Mouse (Mus musculus): ENCODE results near the gene Ifnar2. TPM values are rescaled to one million over a fixed set of nuclear protein-coding genes. Genes with fewer than 3 reads are reported as not detected.

The Ifnar2 gene
- polyA plus RNA-seq, 1 experiment from 2014 or later, result 52.5 TPM

DNA sequence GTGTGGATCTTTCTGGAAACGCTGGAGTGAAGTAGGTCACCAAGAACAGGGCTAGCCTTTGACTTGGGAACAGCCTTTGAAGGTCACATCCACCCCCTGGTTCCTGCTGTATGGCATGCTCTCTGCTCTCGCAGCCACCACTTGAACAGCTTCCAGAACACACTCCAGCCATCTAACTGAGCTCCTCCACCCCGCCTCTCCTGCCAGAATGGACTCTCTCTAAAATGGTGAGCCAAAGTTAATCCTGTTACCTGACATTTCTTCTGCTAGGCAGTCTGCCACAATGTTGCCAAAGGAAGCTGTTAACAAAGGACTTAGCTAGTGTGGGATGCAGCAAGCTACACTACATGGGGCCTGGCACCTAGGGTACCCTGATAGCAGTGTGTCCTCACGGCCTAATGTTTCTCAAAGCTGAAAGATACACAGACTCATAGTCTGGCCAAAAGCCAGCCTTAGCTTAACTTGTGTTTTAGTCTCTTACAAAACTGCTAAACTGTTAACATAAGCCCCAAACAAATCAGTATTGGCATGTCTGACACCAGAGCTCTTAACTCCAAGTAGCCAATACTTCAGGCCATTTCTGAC is 22.3 kb downstream of the Ifnar2 start:
- peak overlapping the region; percentile 67 for H3K27ac ChIP-seq
- H3K4me1 ChIP-seq (replicated peaks), result peaks cover 8% of the 10 kb centered on the region
- no peak overlapping the region for H3K4me2 ChIP-seq
- no peak overlapping the region for H3K4me3 ChIP-seq
- H3K36me3 ChIP-seq, result peaks cover 36% of the 10 kb centered on the region
- no peak; the same call in 1 of the 2 replicates for ATAC-seq (replicated peaks; ENCODE audit: insufficient number of reproducible peaks, insufficient read depth, low FRiP score, low read depth)
- no peaks in the 10 kb centered on the region for H3K27me3 ChIP-seq
- 44% methylated on average over 4 of the region's 4 CpGs for WGBS
- H3K9ac ChIP-seq, result no peak overlapping the region
- no peaks in the 10 kb centered on the region for H3K9me3 ChIP-seq (replicated peaks)

DNA sequence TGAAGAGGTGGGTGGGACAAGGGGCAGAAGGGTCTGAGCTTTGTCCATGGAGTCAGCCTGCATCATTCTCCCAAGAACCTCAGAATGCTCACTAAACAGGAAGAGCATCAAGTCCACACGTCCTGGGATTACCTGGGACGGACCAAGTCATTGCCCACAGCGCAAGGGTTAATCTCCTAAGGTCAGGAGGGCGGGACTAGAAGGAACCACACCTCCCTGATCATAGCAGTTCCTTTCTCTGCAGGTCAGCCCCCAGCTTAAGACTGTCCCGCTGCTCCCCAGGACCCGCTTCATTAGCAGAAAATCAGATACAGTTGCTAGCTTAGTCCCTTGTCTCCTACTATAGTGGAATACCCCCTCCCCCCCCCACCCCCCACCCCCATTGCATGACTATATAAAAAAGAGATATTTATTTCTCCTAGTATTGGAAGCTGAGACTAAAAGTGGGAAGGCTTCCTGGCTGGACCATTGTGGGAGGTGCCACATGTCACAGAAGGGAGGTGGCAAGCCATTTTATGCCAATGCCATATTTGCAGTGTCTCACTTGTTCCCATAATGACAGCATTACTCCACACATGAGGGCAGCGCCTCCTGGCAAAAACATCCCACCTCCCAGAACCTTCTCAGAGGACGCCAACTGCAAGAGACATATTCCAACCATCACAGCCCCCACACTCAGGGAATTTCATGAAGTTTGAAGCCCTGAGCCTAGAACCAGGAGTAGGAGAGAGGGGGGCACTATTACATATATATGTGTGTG is 23.2 kb downstream of the Ifnar2 start:
- Histone ChIP-seq H3K36me3 (peaks cover 38% of the 10 kb centered on the region), H3K4me3 (no peak overlapping the region), H3K4me2 (no peak overlapping the region), H3K27me3 (no peaks in the 10 kb centered on the region), H3K4me1 (replicated peaks) (peaks cover 8% of the 10 kb centered on the region), H3K9me3 (replicated peaks) (no peaks in the 10 kb centered on the region), H3K9ac (no peak overlapping the region), H3K27ac (no peak overlapping the region)
- ATAC-seq (replicated peaks; ENCODE audit: insufficient number of reproducible peaks, insufficient read depth, low FRiP score, low read depth), result no peak
- WGBS, result 68% methylated on average over 8 of the region's 8 CpGs

DNA sequence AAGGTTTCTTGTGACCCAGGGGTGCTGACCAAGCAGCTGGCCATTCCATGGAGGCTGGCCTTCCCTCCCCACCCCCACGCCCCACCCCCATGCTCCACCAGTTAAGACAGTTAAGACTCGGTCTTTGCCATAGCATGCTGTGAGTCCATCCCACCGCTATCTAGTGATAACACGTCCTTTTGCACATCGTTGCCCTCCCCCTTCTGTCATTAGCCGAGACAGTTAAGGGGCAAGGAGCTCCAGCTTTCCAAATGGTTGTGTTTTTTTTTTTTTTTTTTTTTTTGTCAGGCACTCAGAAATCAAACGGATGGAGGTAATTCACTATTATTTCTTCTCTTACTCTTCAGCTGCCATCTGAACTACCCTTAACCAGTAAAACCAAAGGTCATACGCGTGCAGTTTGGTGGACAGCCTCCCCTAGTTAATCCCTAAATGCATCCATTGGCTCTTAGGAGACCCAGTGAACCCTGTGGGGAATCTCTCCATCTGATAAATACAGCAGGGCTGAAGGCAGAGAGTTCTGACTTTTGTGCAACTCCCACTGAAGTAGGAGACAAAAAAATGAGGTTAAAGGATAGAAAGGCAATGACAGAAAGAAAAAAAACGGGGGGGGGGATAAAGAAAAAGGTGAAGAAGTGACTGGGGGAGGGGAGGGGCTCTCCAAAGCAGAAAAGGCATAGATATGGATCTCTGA is 24.4 kb downstream of the Ifnar2 start:
- peaks cover 8% of the 10 kb centered on the region for H3K4me1 ChIP-seq (replicated peaks)
- no peak for ATAC-seq (replicated peaks; ENCODE audit: insufficient number of reproducible peaks, insufficient read depth, low FRiP score, low read depth)
- no peak overlapping the region for H3K27ac ChIP-seq
- no peaks in the 10 kb centered on the region for H3K9me3 ChIP-seq (replicated peaks)
- H3K27me3 ChIP-seq, result no peaks in the 10 kb centered on the region
- H3K4me2 ChIP-seq, result no peak overlapping the region
- peaks cover 33% of the 10 kb centered on the region for H3K36me3 ChIP-seq
- no peak overlapping the region for H3K4me3 ChIP-seq
- H3K9ac ChIP-seq, result no peak overlapping the region
- WGBS, result 43% methylated on average over 10 of the region's 10 CpGs

DNA sequence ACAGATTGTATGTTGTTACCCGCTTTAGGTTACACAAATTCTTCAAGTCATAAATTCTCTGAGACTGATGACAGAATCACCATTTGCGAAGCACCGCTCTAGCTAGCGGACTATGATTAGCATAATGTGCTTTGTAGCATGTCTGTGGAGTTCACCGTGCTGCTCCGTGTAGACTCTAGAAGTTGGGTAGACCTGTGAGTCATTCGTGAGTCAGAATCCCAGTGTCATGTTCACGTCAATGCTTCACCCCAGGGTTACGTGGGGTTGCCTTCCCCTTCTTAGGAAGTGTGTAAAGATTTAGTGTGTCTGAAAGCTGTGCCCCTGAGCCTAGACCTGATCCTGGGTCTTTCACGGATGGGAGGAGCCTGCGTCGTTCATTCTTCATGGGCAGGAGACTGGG is 25.4 kb downstream of the Ifnar2 start:
- no peak overlapping the region for H3K4me2 ChIP-seq
- no peak overlapping the region for H3K27ac ChIP-seq
- H3K9me3 ChIP-seq (replicated peaks), result no peaks in the 10 kb centered on the region
- peaks cover 24% of the 10 kb centered on the region for H3K36me3 ChIP-seq
- H3K4me3 ChIP-seq, result no peak overlapping the region
- ATAC-seq (replicated peaks; ENCODE audit: insufficient number of reproducible peaks, insufficient read depth, low FRiP score, low read depth), result no peak
- H3K4me1 ChIP-seq (replicated peaks), result peaks cover 8% of the 10 kb centered on the region
- H3K27me3 ChIP-seq, result no peaks in the 10 kb centered on the region
- 93% methylated on average over 12 of the region's 12 CpGs for WGBS
- no peak overlapping the region for H3K9ac ChIP-seq

DNA sequence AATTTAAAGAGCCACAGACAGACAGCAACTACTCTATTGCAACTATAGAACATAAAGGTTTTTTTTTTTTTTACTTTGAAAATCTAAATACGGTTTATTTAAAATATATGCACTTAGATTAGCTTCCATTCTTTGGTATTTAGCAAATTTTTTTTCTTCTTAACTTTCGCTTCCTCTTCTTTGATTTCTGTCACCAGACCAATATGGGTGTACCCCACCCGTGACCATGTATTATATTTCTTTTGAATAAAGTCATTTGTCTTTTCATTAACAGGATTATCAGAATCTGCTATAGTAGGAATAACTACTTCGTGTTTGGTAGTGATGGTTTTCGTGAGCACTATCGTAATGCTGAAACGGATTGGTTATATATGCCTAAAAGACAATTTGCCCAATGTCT is 26.4 kb downstream of the Ifnar2 start:
- H3K36me3 ChIP-seq, result peaks cover 15% of the 10 kb centered on the region; the same call in 1 of the 2 replicates
- WGBS, result 91% methylated on average over 7 of the region's 7 CpGs

DNA sequence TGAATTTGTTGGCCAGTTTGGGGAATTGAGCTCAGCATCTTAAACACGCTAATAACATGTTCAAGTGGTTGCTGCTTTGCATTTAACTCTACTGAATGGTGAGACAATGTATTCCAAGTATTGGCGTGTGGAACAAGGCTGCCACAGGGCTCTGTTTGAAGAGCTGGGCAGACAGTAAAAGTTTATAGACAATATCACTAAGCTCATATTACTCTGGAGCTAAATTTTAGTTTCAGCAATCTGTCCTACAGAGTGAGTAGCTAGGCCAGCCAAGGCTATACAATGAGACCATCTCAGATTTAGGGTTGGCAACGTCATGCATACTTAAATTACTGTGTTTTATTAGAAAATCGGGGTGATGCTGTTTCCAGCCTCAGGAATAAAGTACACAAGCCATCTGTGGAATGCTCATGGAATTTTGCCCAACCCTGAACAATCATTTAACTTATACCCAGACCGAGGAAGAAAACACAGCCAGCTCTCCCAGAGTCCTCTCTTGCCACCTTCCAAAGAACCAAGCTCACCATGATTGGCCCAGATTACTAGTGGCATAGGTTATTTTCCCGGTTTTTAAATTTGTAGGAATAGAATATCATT is 29.1 kb downstream of the Ifnar2 start:
- Histone ChIP-seq H3K27ac (no peak overlapping the region), H3K4me3 (no peak overlapping the region), H3K9ac (no peak overlapping the region), H3K9me3 (replicated peaks) (no peaks in the 10 kb centered on the region), H3K27me3 (no peaks in the 10 kb centered on the region), H3K4me1 (replicated peaks) (peaks cover 5% of the 10 kb centered on the region), H3K4me2 (no peak overlapping the region), H3K36me3 (0 out of 2 replicates have a peak, but pooled peaks cover 5% of the 10 kb centered on the region)
- no peak for ATAC-seq (replicated peaks; ENCODE audit: insufficient number of reproducible peaks, insufficient read depth, low FRiP score, low read depth)
- WGBS, result 80% methylated on average over 6 of the region's 6 CpGs

More for the DNA sequence above, 26.4 kb downstream of the Ifnar2 start:
- Histone ChIP-seq H3K4me2 (no peak overlapping the region), H3K27ac (no peak overlapping the region), H3K4me1 (replicated peaks) (peaks cover 8% of the 10 kb centered on the region), H3K9me3 (replicated peaks) (no peaks in the 10 kb centered on the region), H3K27me3 (no peaks in the 10 kb centered on the region), H3K4me3 (no peak overlapping the region), H3K9ac (no peak overlapping the region)
- no peak for ATAC-seq (replicated peaks; ENCODE audit: insufficient number of reproducible peaks, insufficient read depth, low FRiP score, low read depth)

DNA sequence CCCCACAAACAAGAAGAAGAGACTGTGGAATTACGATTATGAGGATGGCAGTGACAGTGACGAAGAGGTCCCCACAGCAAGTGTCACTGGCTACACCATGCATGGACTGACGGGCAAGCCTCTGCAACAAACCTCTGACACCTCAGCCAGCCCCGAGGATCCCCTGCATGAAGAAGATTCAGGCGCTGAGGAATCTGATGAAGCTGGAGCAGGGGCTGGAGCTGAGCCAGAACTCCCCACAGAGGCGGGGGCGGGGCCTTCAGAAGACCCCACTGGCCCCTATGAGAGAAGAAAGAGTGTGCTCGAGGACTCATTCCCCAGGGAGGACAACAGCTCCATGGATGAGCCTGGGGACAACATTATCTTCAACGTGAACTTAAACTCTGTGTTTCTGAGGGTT is 31.2 kb downstream of the Ifnar2 start:
- Histone ChIP-seq H3K27ac (no peak overlapping the region), H3K9me3 (replicated peaks) (no peaks in the 10 kb centered on the region), H3K4me2 (no peak overlapping the region), H3K36me3 (0 out of 2 replicates have a peak, but pooled peaks cover 5% of the 10 kb centered on the region), H3K9ac (no peak overlapping the region), H3K27me3 (no peaks in the 10 kb centered on the region), H3K4me3 (no peak overlapping the region), H3K4me1 (replicated peaks) (peaks cover 20% of the 10 kb centered on the region)
- WGBS, result 61% methylated on average over 9 of the region's 9 CpGs
- no peak for ATAC-seq (replicated peaks; ENCODE audit: insufficient number of reproducible peaks, insufficient read depth, low FRiP score, low read depth)

DNA sequence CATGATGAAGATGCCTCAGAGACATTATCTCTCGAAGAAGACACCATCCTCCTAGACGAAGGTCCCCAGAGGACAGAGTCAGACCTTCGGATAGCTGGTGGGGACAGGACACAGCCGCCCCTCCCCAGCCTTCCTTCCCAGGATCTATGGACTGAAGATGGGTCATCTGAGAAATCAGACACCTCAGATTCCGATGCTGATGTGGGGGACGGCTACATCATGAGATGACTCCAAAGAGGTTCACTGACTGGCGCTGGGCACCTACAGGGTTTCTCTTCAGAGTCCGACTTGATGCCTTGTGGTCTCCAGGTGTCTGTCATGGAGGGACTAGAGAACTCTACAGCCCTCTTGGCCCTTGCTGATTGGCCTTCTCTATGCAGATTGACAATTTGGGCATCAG is 31.6 kb downstream of the Ifnar2 start:
- H3K4me2 ChIP-seq, result no peak overlapping the region
- no peaks in the 10 kb centered on the region for H3K9me3 ChIP-seq (replicated peaks)
- peaks cover 24% of the 10 kb centered on the region for H3K4me1 ChIP-seq (replicated peaks)
- ATAC-seq (replicated peaks; ENCODE audit: insufficient number of reproducible peaks, insufficient read depth, low FRiP score, low read depth), result no peak
- H3K4me3 ChIP-seq, result no peak overlapping the region
- H3K36me3 ChIP-seq, result 0 out of 2 replicates have a peak, but pooled peaks cover 5% of the 10 kb centered on the region
- H3K27me3 ChIP-seq, result no peaks in the 10 kb centered on the region
- 83% methylated on average over 8 of the region's 8 CpGs for WGBS
- H3K27ac ChIP-seq, result no peak overlapping the region
- no peak overlapping the region for H3K9ac ChIP-seq

DNA sequence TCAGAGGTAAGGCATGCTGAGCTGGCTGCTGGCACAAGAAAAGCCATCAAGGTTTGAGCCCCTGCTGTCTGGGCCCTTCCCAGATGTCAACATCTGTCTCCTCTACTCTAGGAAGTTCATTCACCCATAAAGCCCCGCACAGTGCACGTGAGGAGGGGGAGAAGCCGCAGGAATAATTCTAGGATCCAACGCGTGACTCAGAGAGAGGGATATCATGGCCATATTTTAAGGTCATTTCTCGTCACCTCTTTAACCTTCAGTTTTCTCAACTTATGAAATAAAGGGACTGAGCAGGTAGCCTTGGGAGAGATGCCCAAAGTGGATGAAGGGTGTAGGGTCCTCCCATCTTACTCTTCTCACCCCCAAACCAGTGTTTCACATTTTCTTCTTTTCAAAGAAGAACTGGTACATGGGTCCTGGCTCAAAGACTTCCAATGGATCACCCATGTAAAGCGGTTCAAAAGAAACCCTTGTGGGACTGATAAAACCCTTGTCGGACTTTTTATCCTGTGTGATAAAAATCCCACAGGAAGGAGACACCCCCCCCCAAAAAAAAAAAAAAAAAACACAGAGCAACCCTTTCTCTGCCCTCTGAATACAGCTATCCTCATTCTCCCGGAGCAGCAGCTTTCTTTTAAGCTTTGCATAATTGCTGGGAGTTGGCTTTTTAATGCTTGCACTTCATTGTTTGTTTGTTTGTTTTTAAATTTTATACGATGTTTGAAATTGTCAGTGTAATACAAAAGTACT is 32.4 kb downstream of the Ifnar2 start:
- Histone ChIP-seq H3K9ac (no peak overlapping the region), H3K4me3 (no peak overlapping the region), H3K36me3 (peaks cover 5% of the 10 kb centered on the region; the same call in 1 of the 2 replicates), H3K4me1 (replicated peaks) (peaks cover 27% of the 10 kb centered on the region), H3K9me3 (replicated peaks) (no peaks in the 10 kb centered on the region), H3K27ac (peak overlapping the region; percentile 94), H3K4me2 (peak overlapping the region; percentile 82; the same call in 1 of the 2 replicates), H3K27me3 (no peaks in the 10 kb centered on the region)
- 72% methylated on average over 10 of the region's 10 CpGs for WGBS
- ATAC-seq (replicated peaks; ENCODE audit: insufficient number of reproducible peaks, insufficient read depth, low FRiP score, low read depth), result no peak

DNA sequence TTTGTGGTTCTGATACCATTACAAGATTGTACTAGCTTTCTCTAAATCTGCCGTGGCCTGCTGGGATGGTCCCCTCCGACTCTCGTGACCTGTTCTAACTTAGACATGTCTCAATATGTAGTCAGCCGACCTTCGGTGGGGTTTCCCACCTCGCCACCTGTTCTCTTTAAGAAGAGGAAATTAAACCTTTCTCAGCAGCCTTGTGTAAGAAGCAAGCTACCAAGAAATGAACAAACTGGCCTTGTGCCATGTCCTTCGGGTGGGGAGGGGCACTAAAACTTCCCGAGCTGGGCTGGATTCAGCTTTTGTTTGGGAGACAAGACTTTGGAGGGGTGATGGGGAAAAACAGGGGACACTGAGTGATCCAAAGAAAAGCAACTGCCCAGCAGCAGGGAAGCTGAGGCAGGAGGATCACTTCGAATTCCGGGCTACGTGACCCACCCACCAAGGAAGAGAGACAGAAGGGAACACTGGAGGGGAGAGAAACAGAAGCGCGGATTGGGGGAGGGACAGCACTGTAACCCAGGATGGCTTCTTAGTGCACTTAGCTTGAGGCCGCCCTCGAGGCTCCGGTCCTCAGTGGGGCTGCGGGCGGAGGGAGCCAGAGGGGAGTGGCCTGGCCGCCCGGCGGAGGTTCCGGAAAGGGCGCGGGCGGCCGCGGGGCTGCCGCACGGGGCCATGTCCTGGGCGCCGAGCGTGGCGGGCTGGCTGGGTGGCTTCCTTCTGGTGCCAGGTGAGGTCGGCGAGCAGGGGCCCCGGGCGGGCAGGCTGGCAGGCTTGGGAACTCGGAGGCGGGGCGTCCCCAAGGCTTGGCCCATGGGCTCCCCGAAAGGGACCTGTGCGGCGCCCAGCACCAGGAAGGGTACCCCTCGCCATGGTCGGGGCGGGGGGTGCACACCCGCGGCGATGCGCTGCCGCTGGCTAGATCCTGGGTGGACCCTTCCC is 33.3 kb downstream of the Ifnar2 start, which contains the start of gene Il10rb:
Gene Il10rb, plus strand, starts transcription at position 525 of the 945 bp plus-strand sequence.
- 4% methylated on average over 45 of the region's 51 CpGs for WGBS
- peaks cover 34% of the 10 kb centered on the region for H3K4me1 ChIP-seq (replicated peaks)
- H3K9ac ChIP-seq, result peak within 1 kb of the TSS; percentile 96
- H3K9me3 ChIP-seq (replicated peaks), result no peaks in the 10 kb centered on the region
- peak within 1 kb of the TSS; percentile 94 for H3K27ac ChIP-seq
- peak within 1 kb of the TSS; percentile 89 for H3K4me3 ChIP-seq
- peak within 1 kb of the TSS; percentile 82 for H3K4me2 ChIP-seq
- peaks cover 3% of the 10 kb centered on the region; the same call in 1 of the 2 replicates for H3K36me3 ChIP-seq
- ATAC-seq (replicated peaks; ENCODE audit: insufficient number of reproducible peaks, insufficient read depth, low FRiP score, low read depth), result peak; percentile 89
- H3K27me3 ChIP-seq, result no peaks in the 10 kb centered on the region
